Mouse (Mus musculus): Measurements from ENCODE around the gene Slc22a23.

The Slc22a23 gene

DNA sequence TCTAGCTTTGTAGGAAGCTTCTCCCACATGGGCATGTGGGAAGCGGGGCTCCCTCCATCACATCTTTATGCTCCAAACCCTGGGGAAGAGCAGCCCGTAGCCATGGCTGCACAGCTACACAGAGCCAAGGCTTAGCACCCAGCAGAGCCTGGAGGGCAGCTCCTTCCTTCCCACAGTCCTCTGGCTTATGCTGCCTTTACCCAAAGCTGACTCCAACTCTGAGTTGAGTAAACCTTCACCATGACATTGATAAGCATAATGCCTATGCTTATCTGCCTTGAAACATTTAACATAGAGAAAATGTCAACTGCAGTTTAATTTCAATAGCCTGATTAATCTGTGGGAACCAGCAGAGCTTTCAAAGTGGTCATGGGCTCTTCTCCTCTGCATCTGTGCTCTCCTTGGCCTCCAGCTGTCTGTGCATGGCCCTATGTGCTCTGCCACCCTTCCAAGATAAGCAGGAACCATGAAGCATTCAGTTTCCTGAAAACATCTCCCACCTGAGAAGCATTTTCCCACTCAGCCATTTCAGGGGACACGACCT is 79.9 kb downstream of the Slc22a23 start:
- DNase-seq = no peak

DNA sequence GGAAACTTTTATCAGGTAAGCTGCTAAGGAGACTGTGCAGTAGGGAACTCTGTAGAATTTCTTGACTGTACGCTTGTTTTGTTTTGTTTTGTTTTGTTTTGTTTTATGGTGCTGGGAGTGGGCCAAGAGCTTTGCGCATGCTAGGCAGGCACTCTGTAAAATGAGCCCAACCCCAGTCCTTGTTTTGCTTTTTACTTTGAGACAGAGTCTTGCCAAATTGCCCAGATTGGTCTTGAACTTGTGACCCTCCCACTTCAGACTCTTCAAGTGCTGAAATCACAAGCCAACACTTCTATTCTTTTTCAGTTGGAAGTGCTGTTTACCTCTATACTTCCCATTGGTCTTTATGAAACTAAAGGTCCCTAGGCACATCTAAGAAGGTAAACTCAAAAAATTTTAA is 80.5 kb downstream of the Slc22a23 start:
- no peak for DNase-seq

DNA sequence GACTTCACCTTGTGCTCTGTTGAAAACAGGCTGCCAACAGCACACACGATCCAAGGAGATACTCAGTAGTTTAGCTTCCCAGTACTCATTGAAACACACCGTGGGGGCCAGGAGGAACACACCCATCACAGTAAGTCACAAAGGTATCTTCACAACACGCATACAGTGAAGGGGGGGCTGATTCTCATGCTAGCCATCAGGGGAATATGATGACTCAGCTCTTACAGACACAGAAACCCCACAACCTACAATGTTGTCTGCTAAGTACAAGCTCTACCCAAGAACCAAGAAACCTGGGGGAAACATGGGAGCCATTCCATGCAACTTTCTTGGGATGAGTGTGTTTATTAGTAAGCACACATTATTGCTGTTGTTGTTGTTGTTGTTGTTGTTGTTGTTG is 86.2 kb downstream of the Slc22a23 start:
- no peak for DNase-seq

- DNase-seq = no peak
Measured at GRCm38 (mm10) chr13:34257177-34257576, 87.8 kb downstream of the Slc22a23 start.

DNA sequence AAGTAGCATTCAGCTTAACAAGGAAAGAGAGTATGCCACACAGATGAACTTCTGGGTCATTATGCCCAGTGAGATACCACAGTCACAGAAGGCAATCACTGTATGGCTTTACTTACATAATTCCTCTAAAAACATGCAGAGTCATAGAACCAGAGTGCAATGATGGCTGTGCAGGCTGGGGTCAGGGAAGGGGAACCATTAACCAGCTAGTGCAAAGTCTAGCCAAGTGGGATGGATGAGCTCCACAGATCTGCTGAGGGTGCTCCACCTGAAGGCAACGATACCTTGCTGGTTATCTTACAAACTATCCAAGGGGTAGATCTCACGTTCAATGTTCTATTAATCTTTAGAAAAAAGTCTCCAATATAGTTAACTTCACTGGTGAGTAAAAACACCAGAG is 88.3 kb downstream of the Slc22a23 start:
- DNase-seq = no peak

DNA sequence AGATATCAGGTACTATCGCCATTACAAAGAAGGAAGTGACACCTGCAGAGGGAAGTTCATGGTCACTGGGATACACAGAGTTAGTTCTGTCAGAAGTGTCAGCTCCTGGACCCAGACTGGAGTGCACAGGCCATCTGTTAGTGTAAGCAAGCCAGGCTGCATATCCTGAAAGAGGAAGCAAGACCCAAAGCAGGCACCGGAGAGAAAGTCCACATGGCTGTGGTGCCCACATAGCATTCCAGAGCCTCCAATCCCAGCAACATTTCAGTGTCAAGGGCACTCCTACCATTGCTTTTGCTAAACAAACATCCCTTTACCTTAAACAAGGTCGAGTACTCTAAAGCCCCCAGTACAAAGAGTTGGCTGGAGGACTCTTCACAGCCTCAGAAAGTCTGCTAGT is 89.7 kb downstream of the Slc22a23 start:
- DNase-seq = no peak

DNA sequence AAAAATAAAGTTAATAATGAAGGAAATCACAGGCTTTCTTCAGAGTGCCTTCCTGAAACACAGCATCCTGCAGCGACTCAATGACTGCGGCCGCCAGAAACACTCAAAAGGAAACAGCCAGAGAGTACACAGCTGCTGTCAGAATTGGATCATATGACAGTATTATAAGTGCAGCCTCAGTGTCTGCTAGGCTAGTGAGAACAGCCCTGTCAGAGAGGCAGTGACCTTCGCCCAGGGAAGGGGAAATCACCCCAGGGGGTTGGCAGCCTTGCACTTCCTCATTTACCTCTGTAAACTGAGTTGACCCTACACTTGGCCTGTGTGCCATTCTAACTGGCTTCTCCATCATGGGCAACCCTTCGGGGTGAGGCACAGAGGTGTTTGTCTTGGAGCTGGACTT is 90.3 kb downstream of the Slc22a23 start:
- DNase-seq = peak; percentile 33

GRCm38 (mm10) chr13:34253736-34254135 is 91.2 kb downstream of the Slc22a23 start:
- no peak for DNase-seq

DNA sequence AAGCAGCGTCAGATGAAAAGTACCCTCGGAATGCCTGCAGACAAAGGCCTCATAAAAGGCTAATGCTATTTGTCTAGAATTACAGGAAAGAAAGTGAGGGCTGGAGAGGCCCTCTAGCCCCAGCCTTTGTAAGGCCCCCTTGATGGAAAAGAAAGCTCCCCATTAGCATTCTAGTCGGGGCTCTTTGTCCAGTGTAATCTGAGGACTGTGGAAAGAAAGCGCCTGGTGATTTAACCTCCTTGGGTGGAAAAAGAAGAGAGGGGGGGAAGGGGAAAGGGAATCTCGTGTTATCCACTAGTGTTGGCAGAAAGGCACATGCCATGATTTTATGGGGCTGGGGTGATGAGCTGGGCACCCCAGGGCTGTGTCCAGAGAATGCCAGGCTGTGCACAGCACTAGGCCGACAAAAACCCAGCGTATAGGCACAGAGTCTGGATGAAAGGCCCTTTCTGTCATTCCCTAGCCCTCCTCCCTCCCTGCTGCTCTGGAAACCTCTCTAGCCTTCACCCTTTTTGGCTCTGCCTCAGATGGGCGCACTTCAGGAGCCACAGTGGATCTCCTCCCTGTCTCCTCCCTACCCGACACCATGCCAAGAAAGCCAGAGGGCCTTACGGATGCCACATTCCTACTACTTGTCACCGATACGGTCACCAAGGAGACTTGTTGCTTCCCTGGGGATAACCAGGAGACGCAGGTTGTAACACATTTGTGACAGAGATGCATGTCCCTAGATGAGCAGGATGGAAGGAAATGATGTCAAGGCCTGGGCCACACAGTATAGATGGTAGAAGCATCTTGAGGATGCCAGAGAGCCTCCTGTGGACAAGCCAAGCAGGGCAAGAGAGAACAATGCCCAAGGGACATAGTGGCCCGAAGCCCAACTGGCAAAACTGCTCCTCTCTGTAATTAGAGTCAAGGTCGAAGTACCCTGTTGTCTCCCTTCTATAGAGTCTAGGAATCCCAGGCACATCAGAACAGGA is 95.8 kb downstream of the Slc22a23 start:
- peak; percentile 84 for DNase-seq

GRCm38 (mm10) chr13:34248107-34248506 is 96.9 kb downstream of the Slc22a23 start:
- DNase-seq = peak; percentile 45

DNA sequence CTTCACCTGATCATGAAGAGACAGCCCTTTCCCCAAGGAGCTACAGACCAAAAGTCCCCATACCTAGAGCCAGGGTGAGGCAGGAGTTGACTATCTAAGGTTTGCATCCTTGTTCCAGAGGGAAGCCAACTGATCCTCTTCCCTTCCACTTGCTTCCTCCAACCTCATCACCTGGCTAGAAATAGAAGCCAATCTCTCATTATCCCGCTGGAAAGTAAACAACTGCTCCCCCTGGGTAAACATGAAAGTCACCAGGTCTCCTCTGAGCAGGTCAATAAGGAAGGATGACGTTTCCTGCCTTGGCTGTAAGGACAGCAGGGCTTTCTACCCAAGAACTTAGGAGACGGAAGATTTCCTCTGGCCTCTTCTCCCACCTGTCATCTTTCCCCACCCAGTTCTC is 98.2 kb downstream of the Slc22a23 start:
- no peak for DNase-seq

GRCm38 (mm10) chr13:34245216-34245615 is 99.8 kb downstream of the Slc22a23 start:
- no peak for DNase-seq

GRCm38 (mm10) chr13:34244186-34244585 is 100.8 kb downstream of the Slc22a23 start:
- DNase-seq = no peak

DNA sequence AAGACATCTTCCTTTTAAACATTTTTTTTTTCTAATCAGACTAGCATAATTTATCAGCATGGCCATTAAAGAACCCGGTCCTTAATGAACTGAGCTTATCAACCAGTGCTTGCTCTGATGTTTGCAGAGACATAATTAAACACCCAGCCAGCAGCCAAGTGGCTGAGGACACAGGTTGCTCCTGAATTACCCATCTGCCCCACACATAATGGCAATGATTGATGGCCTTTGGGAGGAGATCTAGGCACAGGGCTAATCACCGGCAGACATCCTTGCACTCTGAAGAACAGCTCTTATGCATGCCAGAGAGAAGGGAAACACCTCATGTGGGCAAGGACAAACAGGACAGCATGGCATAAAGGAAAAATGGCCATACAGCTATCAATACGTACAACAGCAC is 102.8 kb downstream of the Slc22a23 start:
- DNase-seq = peak; percentile 32

GRCm38 (mm10) chr13:34240087-34240428 is 104.9 kb downstream of the Slc22a23 start:
- DNase-seq = peak; percentile 42

- peak; percentile 77 for DNase-seq
Measured at GRCm38 (mm10) chr13:34239371-34240086, 105.5 kb downstream of the Slc22a23 start.

GRCm38 (mm10) chr13:34238646-34239290 is 106.2 kb downstream of the Slc22a23 start:
- peak; percentile 67 for DNase-seq

- DNase-seq = no peak
Measured at GRCm38 (mm10) chr13:34235056-34235455, 109.9 kb downstream of the Slc22a23 start.

DNA sequence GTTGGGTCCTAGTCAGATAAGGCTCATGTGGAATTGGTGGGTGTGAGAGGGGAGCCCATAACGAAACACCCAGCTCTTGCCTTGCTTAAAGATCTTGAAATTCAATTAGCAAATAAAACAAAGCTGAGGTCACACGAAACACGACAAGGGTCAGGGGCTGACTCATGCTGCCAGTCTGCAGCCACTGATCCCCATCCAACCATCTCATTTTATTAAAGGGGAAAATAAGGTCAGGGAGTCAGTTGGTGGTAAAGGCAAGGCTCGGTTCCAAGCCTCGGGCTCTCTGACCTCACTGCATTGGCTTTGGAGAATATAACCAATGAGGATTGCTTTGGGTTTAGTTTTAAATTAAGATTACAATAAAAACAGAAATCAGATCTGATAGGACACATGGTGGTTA is 110.5 kb downstream of the Slc22a23 start:
- DNase-seq = no peak

DNA sequence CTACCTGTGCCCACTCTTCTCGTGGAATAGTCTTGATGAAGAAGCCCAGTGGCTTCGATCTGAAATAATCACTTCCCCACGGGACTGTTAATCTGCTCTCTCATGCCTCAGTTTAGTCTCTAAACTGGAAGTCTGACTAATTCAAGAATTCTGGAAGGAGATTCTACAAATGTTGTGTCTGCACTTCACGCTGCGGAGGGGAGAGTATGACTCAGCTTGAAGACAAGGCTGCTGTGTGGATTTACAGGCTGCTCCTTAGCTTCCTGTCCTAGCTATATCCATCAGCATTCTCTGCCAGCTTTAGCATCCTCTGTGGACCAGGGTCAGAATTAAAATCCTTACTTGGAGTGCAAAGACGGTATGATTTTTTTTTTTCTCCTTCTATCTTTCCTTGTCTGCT is 112.0 kb downstream of the Slc22a23 start:
- DNase-seq = no peak

DNA sequence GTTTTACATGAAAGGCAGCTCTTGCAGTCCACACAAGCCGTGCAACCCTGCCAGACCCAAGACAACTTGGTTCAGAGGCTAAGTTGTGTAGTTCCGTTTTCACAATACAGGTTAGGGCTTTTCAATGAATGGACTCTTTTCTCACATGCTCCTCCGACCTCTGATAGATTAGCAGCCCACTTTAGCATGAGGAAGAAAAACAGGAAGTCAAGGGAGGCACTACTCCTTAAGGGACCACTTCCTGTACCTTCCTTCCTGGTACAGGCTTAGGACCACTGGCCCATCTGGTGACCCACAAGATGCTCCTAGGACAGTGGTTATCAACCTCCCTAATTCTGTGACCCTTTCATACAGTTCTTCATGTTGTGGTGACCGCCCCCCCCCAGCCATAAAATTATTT is 116.1 kb downstream of the Slc22a23 start:
- DNase-seq = no peak

DNA sequence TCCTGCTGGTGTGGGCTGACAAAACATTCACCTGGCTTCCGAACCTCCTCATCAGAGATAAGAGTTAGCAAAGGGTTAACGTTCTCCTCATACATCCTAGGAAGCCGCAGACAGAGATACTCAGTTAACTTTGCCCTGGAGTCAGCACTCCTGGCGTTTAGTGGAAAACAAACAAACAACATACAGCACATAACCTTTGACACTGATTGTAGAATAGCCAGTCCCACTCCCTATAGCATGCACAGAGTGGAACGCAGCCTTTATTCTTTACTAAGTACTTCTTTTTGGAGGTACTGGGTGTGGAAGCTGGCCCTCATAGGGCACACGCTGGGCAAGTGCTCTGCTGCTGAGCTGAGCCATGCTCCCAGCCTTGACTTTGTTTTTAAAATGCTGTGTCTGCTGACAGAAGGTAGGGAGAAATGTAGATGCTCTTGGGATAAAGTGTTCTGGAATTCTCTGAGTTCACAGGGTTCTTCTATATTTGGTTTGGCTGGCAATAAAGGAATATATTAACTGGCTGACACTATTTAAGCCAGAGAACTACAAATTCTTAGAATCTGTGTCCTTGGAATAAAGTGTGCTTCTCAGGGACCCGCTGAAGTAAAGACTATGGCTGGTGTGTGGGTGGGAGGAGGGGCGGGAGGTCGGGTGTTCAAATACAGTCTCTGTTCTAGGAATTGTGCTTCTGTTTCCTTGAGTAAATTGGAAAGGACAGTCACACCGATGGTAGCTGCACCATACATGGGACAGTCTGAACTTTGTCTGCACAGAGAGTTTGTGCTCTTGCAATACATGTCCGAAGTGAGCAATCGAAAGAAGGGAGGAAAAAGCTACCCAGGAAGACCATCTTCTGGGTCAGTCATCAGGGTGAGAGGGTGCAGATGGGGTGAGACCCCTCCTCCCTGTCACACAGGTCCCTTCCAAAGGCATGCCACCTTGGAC is 117.0 kb downstream of the Slc22a23 start:
- no peak for DNase-seq

Data from embryo, embryonic 11 days (tissue).